Mouse (Mus musculus): ENCODE measurements around the gene Golt1a.

DNA sequence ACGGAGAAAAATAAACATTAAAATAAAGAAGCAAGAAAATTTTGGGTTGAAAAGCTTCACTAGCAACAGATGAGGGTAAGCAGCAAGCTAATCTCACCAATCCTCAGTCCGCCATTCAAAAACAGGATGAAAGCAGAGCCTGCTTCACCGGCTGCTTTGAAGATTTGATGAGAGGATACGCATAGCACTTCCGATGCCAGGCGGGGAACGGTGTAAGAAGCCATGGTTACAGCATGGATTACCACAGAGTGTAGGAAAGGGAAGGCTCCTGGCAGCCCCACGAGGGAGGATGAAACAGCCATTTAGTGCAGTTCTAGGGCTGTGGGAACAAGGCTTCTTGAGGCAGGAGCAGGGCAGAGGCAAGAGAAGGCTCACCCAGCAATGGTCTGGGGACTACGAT, 42.2 kb downstream of the Golt1a start:
- no peak for TF ChIP-seq CTCF (IDR thresholded peaks at IDR 0.05; ENCODE audit: control insufficient read depth, insufficient read depth, insufficient read length)
- TF ChIP-seq MYOG (IDR thresholded peaks at IDR 0.05; ENCODE audit: control insufficient read depth, extremely low read depth, insufficient read length) = no peak
- TF ChIP-seq FOSL1 (IDR thresholded peaks at IDR 0.05; ENCODE audit: insufficient read depth, low read length, poor library complexity, severe bottlenecking) = no peak
- TF ChIP-seq MYOD1 (IDR thresholded peaks at IDR 0.05; ENCODE audit: control insufficient read depth, insufficient read length, low read depth) = no peak
